Mouse (Mus musculus): Measurements from ENCODE around the gene Zfp512b.

- TF ChIP-seq MAZ (IDR thresholded peaks at IDR 0.05; ENCODE audit: low read depth, low read length), result no peak
- TF ChIP-seq CTCF (conservative IDR thresholded peaks at IDR 0.05 in 1 of 2, IDR thresholded peaks at IDR 0.05 in 1 of 2; ENCODE audit: low read depth in 2 of 2, low read length in 2 of 2), result no peak
- no peak for TF ChIP-seq TCF12 (IDR thresholded peaks at IDR 0.05; ENCODE audit: low read depth, low read length)
- TF ChIP-seq EP300 (IDR thresholded peaks at IDR 0.05; ENCODE audit: low read length), result no peak
- no peak for TF ChIP-seq E2F4 (IDR thresholded peaks at IDR 0.05; ENCODE audit: insufficient replicate concordance, low read depth, low read length)
- TF ChIP-seq MAX (IDR thresholded peaks at IDR 0.05; ENCODE audit: low read length), result no peak
- TF ChIP-seq ZKSCAN1 (IDR thresholded peaks at IDR 0.05; ENCODE audit: borderline replicate concordance, low read depth, low read length), result no peak
- TF ChIP-seq SMC3 (IDR thresholded peaks at IDR 0.05; ENCODE audit: low read depth, low read length), result no peak
- TF ChIP-seq ZNF384 (IDR thresholded peaks at IDR 0.05; ENCODE audit: low read depth, low read length), result peak; percentile 51
- TF ChIP-seq KAT2A (IDR thresholded peaks at IDR 0.05; ENCODE audit: insufficient replicate concordance, low read length), result no peak
Observed at GRCm38 (mm10) chr2:181628471-181628870, 35.9 kb upstream of the Zfp512b start.

Measured in CH12.LX (cell line).